Mouse (Mus musculus) neural tube, embryonic 15.5 days (tissue): Measurements from ENCODE around the gene Sertad3. TPM values are rescaled to one million over a fixed set of nuclear protein-coding genes. Genes with fewer than 3 reads are reported as not detected.

Source experiments
- ATAC-seq: fragments of 200-750 bp; cut with Nextera tagmentation; 2 replicates; pipeline ENCODE4 v1.8.0; 2017; ENCODE audit warnings: mild to moderate bottlenecking, moderate TSS enrichment, moderate library complexity; ENCODE audit not compliant: low FRiP score
- H3K27ac ChIP-seq: fragments of 300-500 bp; sonication (generic); replicated peaks from 2 replicates; pipeline ENCODE4 v1.5.1; 2015; ENCODE audit warnings: mild to moderate bottlenecking, inconsistent platforms
- H3K27me3 ChIP-seq: fragments of 300-500 bp; sonication (generic); replicated peaks from 2 replicates; pipeline ENCODE4 v1.6.1; 2015; ENCODE audit warnings: inconsistent platforms
- H3K36me3 ChIP-seq: fragments of 300-500 bp; sonication (generic); 2 replicates; pipeline ENCODE4 v1.6.1; 2015; ENCODE audit warnings: inconsistent platforms
- H3K4me1 ChIP-seq: fragments of 300-500 bp; sonication (generic); 2 replicates; pipeline ENCODE4 v1.6.1; 2015; ENCODE audit warnings: inconsistent platforms
- H3K4me2 ChIP-seq: fragments of 300-500 bp; sonication (generic); 2 replicates; pipeline ENCODE4 v1.6.1; 2015; ENCODE audit warnings: inconsistent platforms, mild to moderate bottlenecking, moderate library complexity
- H3K4me3 ChIP-seq: fragments of 300-500 bp; sonication (generic); replicated peaks from 2 replicates; pipeline ENCODE4 v1.5.1; 2015; ENCODE audit warnings: mild to moderate bottlenecking, inconsistent platforms
- H3K9ac ChIP-seq: fragments of 300-500 bp; sonication (generic); replicated peaks from 2 replicates; pipeline ENCODE4 v1.6.1; 2015; ENCODE audit warnings: mild to moderate bottlenecking, inconsistent platforms
- H3K9me3 ChIP-seq: fragments of 300-500 bp; sonication (generic); replicated peaks from 2 replicates; pipeline ENCODE4 v1.6.1; 2016; ENCODE audit warnings: inconsistent platforms
- WGBS: fragments of 180-500 bp; shearing (Covaris S2); methylation state at CpG from one replicate; pipeline ENCODE4 v1.1.7; 2015; ENCODE audit warnings: mixed read lengths; 5-methylcytosine and 5-hydroxymethylcytosine counted together
- polyA plus RNA-seq: library from polyadenylated mRNA; unstranded; fragments of >200 nt; fragmentation: Nextera tagmentation; extraction: Ambion mirVana; gene quantifications from 2 replicates; pipeline ENCODE4 v1.2.1, GENCODE M21; 2015

Sertad3 gene
- polyA plus RNA-seq, 1 experiment from 2014 or later: 8.8 TPM

DNA sequence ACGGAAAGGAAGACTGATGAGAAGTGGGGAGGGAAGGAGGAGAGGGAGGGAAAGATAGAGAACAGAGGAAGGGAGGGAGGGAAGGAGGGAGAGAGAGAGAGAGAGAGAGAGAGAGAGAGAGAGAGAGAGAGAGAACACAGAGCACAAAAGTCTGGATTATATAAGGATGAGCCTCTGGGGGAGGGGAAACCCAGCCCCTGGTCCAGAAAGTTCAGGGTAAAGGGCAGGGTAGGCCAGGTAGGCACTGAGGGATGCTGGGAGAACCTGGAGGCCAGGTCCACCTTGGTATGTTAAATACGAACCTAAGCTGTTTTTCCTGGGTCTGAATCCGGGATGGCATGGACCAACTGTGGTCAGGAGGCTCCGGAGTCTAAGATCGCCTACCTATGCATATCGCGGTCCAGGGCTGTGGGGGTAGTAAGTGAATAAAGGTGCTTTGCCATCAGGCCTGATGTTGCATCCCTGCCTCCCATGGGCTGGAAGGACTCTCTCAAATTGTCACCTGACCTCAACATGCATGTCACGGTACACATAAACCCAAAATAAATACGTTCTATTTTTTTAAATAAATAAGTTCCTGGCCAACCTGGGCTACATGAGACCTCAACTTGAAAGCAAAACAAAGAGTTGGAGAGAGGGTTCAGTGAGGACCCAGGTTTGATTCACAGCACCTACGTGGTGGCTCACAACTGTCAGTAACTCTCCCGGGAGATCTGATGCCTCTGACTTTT, 2.0 kb upstream of the Sertad3 start:
- WGBS: 92% methylated on average over 11 of the region's 11 CpGs
- no peak overlapping the region for H3K9ac ChIP-seq
- no peak overlapping the region for H3K4me2 ChIP-seq
- H3K36me3 ChIP-seq: no peaks in the 10 kb centered on the region
- H3K4me1 ChIP-seq: peaks cover 14% of the 10 kb centered on the region; the same call in 1 of the 2 replicates
- H3K9me3 ChIP-seq: no peaks in the 10 kb centered on the region
- no peak overlapping the region for H3K4me3 ChIP-seq
- no peak for ATAC-seq
- H3K27ac ChIP-seq: no peak overlapping the region
- H3K27me3 ChIP-seq: no peaks in the 10 kb centered on the region

DNA sequence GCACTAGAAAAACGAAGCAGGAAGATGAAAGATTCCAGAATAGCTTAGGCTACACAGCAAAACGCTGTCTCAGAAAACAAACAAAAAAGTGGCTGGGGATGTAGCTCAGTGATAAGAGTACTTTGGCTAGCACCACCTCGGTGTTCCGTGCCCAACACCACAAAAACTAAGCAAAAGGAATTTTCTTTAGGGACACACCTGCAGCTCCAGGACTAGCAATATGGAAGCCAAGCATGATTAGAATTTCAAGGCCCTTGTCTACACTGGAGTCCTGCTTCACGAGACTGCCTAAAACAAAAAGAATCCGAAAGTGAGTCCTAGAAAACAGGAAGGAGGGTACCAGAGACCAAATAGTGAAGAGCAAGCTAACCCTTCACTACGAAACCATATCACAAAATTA, 972 bp upstream of the Sertad3 start:
- Histone ChIP-seq H3K4me1 (peaks cover 14% of the 10 kb centered on the region; the same call in 1 of the 2 replicates), H3K36me3 (0 out of 2 replicates have a peak, but pooled peaks cover 3% of the 10 kb centered on the region), H3K9ac (no peak overlapping the region), H3K4me3 (peak overlapping the region; percentile 61), H3K4me2 (peak overlapping the region; percentile 66), H3K27ac (peak overlapping the region; percentile 86), H3K27me3 (no peaks in the 10 kb centered on the region), H3K9me3 (no peaks in the 10 kb centered on the region)
- no peak for ATAC-seq
- 46% methylated on average over 7 of the region's 7 CpGs for WGBS

DNA sequence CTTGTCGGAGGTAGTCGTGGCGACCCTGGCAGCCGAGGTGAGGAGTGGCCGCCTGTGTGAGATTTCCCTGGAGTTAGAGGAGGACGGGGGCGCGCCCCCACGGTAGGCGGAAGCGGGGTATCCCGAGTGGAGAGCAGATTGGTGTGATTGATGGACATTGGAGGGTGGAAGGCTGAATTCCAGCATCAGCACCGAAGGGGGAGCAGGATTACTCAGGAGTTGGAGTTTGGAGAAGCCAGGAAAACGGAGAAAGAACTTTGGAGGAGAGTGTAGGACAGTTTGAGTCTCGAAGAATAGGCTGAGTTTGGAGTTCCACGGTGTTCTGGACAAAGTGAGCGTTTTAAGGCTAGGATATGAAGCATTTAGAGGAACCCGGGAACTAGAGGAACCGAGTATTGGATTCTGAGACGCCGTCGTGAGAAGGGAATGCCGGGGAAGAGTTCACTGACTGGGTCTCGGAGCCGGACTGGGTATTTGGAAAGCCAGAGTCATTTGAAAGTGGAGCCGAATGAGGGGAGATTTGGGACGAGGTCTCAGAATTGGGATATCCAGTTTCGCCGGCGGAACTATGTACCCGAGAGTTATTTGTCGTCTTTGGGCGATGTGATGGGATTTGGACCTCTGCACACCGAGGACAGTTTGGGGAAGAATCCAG, 394 bp downstream of the Sertad3 start:
- Histone ChIP-seq H3K4me3 (peak overlapping the region; percentile 61), H3K9ac (peak overlapping the region; percentile 43), H3K4me2 (peak overlapping the region; percentile 66), H3K27me3 (no peaks in the 10 kb centered on the region), H3K4me1 (peaks cover 14% of the 10 kb centered on the region; the same call in 1 of the 2 replicates), H3K36me3 (0 out of 2 replicates have a peak, but pooled peaks cover 3% of the 10 kb centered on the region), H3K9me3 (no peaks in the 10 kb centered on the region), H3K27ac (peak overlapping the region; percentile 86)
- ATAC-seq: peak; percentile 0
- under 1% methylated on average over 34 of the region's 34 CpGs for WGBS

DNA sequence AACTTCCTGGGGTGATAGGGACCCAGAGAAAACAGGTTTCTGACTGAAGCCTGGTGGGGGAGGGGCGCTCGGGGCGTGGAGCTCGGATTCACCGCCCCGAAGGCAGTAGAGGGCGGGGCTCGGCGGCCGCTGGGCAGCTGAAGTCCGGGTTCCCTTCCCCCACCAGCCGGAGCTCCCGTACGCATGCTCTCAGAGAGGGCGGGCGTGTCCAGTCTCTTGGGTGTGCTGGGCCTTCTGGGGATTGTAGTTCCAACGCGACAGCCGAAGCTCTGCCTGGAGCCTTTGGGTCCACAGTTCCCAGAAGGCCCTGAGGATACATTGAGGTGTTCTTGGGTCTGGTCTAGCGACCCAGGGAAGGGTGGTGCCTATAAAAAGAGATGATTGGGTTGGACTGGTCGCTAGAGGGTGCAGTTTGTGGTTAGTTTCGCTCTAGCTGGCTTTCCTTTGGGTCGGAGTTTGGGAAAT, 954 bp downstream of the Sertad3 start:
- Histone ChIP-seq H3K27ac (peak overlapping the region; percentile 86), H3K4me1 (peaks cover 14% of the 10 kb centered on the region; the same call in 1 of the 2 replicates), H3K9me3 (no peaks in the 10 kb centered on the region), H3K27me3 (no peaks in the 10 kb centered on the region), H3K4me2 (peak overlapping the region; percentile 66), H3K9ac (peak overlapping the region; percentile 43), H3K4me3 (peak overlapping the region; percentile 61), H3K36me3 (0 out of 2 replicates have a peak, but pooled peaks cover 3% of the 10 kb centered on the region)
- peak; percentile 88 for ATAC-seq
- 2% methylated on average over 23 of the region's 23 CpGs for WGBS

DNA sequence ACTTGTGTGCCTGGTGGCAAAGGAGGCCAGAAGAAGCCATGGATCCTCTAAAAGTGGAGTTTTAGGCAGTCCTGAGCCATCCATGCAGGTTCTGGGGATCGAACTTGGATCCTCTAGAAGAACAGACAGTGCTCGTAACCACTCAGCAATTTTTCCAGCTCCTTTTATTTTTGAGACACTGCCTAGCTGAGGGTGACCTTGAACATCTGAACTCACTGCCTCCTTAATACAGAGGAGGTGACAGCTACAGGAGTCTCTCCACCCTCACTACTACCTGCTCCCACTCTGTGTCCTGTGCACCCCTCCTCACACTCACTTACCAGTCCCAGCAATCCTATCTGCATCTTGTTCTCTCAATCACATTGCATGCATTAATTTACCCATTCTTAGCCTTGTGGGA, 2.0 kb downstream of the Sertad3 start:
- Histone ChIP-seq H3K27ac (no peak overlapping the region), H3K9ac (no peak overlapping the region), H3K4me1 (peaks cover 14% of the 10 kb centered on the region; the same call in 1 of the 2 replicates), H3K27me3 (no peaks in the 10 kb centered on the region), H3K36me3 (0 out of 2 replicates have a peak, but pooled peaks cover 3% of the 10 kb centered on the region), H3K4me3 (no peak overlapping the region), H3K9me3 (no peaks in the 10 kb centered on the region), H3K4me2 (peak overlapping the region; percentile 66; the same call in 1 of the 2 replicates)
- no peak for ATAC-seq
- WGBS: 98% methylated on average over 2 of the region's 2 CpGs

DNA sequence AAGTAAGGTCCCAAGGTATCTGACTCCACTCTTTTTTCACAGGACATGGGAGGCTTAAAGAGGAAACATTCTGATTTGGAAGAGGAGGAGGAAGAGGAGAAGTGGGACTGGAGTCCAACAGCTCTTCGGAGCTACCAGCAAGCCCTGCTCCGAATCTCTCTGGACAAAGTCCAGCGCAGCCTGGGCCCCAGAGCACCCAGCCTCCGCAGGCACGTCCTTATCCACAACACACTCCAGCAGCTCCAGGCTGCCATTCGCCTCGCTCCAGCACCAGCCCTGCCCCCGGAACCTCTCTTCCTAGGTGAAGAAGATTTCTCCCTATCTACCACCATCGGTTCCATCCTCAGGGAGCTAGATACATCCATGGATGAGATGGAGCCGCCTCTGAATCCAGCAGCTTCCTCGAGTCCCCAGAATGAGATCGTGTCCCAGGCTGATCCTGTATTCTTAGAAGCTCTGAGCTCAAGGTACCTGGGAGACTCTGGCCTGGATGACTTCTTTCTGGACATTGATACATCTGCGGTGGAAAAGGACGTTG, 2.6 kb downstream of the Sertad3 start:
- WGBS: 96% methylated on average over 14 of the region's 14 CpGs
- Histone ChIP-seq H3K27me3 (no peaks in the 10 kb centered on the region), H3K9ac (no peak overlapping the region), H3K4me1 (peaks cover 15% of the 10 kb centered on the region), H3K36me3 (0 out of 2 replicates have a peak, but pooled peaks cover 3% of the 10 kb centered on the region), H3K4me2 (no peak overlapping the region), H3K9me3 (no peaks in the 10 kb centered on the region), H3K4me3 (no peak overlapping the region), H3K27ac (no peak overlapping the region)
- no peak for ATAC-seq

DNA sequence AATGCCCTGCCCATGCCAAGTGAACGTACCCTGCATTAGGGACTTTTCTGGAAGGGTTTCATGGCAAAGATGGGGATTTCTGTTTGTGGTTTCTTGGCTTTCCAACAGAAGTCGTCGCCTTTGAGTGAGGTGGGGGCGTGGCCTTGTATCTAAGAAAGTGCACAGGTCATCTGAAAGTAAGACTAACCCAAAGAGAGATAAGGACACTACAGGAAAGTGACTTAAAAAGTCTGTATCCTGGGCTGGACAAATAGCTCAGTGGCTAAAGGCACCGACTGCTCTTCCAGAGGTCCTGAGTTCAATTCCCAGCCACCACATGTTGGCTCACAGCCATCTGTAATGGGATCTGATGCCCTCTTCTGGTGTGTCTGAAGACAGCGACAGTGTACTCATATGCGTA, 5.0 kb downstream of the Sertad3 start:
- no peaks in the 10 kb centered on the region for H3K27me3 ChIP-seq
- no peak overlapping the region for H3K9ac ChIP-seq
- no peak overlapping the region for H3K27ac ChIP-seq
- 0 out of 2 replicates have a peak, but pooled peaks cover 3% of the 10 kb centered on the region for H3K36me3 ChIP-seq
- no peaks in the 10 kb centered on the region for H3K9me3 ChIP-seq
- WGBS: 90% methylated on average over 7 of the region's 7 CpGs
- H3K4me2 ChIP-seq: no peak overlapping the region
- ATAC-seq: no peak
- peaks cover 15% of the 10 kb centered on the region for H3K4me1 ChIP-seq
- H3K4me3 ChIP-seq: no peak overlapping the region

DNA sequence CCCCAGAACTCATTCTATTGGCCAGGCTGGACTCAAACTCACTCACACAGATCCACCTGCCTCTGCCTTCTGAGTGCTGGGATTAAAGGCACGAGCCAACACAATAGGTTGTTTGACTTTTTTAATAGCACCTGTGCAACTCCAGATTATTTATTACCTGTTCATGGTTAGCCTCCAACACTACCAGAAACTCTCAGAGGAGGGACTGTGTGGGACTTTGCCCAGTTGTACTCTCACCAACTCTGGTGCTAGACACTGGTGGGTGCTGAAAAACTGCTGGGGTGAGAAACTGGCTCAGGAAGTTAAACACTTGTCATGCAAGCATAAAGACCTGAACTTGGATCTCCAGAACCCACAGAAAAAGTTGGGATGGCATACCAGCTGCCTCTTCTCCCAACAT, 6.2 kb downstream of the Sertad3 start:
- Histone ChIP-seq H3K36me3 (0 out of 2 replicates have a peak, but pooled peaks cover 3% of the 10 kb centered on the region), H3K4me1 (peaks cover 10% of the 10 kb centered on the region), H3K9me3 (no peaks in the 10 kb centered on the region), H3K27ac (no peak overlapping the region), H3K9ac (no peak overlapping the region), H3K4me3 (no peak overlapping the region), H3K4me2 (no peak overlapping the region), H3K27me3 (no peaks in the 10 kb centered on the region)
- WGBS: 77% methylated on average over 1 of the region's 1 CpGs
- ATAC-seq: no peak

DNA sequence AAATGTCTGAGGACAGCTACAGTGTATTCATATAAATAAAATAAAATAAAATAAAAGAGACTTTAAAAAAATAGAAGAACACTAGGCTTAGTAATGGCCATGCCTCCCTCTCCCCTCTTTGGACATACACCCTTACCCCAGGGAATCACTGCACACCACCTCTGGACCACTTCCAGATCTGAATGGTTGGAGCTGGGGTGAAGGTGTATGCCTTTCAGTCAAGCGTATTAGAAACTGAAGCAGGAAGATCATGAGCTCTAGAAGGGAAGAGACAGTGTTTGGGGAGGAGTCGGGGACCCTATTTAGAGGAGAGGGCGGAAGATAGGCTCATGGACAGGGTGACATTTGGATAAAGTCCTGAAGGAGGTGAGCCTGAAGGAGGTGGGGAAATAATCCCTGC, 6.9 kb downstream of the Sertad3 start:
- Histone ChIP-seq H3K4me3 (no peak overlapping the region), H3K4me2 (peak overlapping the region; percentile 65; the same call in 1 of the 2 replicates), H3K36me3 (0 out of 2 replicates have a peak, but pooled peaks cover 3% of the 10 kb centered on the region), H3K4me1 (peaks cover 7% of the 10 kb centered on the region), H3K9ac (no peak overlapping the region; the same call in 1 of the 2 replicates), H3K27ac (0 out of 2 replicates have a peak overlapping the region, but pooled peaks have one; percentile 29), H3K27me3 (no peaks in the 10 kb centered on the region), H3K9me3 (no peaks in the 10 kb centered on the region)
- WGBS: 81% methylated on average over 3 of the region's 3 CpGs
- no peak for ATAC-seq

GRCm38 (mm10) chr7:27480927-27481626, 7.5 kb downstream of the Sertad3 start:
- ATAC-seq: no peak
- Histone ChIP-seq H3K36me3 (0 out of 2 replicates have a peak, but pooled peaks cover 3% of the 10 kb centered on the region), H3K27me3 (no peaks in the 10 kb centered on the region), H3K4me3 (peak overlapping the region; percentile 30), H3K9ac (peak overlapping the region; percentile 38; the same call in 1 of the 2 replicates), H3K9me3 (no peaks in the 10 kb centered on the region), H3K27ac (peak overlapping the region; percentile 54; the same call in 1 of the 2 replicates), H3K4me1 (peaks cover 8% of the 10 kb centered on the region), H3K4me2 (peak overlapping the region; percentile 65)
- WGBS: 11% methylated on average over 11 of the region's 11 CpGs

DNA sequence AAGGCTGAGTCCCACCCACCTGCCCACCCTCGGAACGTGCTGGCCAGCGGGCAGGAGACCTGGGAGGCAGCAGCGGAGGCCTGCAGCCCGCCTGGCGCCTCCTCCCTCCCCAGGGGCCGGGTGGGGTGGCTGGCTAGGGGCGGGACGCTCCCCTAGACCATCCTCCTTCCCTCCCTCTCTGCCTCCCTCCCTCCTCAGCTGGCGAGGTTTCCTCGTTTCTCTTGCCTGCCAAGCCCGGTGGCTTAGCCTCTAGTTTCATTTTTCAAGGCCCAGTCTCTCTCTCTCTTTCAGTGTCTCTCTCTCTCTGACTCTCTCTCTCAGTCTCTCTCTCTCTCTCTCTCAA, 8.0 kb downstream of the Sertad3 start:
- peaks cover 13% of the 10 kb centered on the region for H3K4me1 ChIP-seq
- peak overlapping the region; percentile 54; the same call in 1 of the 2 replicates for H3K27ac ChIP-seq
- no peaks in the 10 kb centered on the region for H3K27me3 ChIP-seq
- no peaks in the 10 kb centered on the region for H3K9me3 ChIP-seq
- under 1% methylated on average over 12 of the region's 12 CpGs for WGBS
- peak overlapping the region; percentile 38; the same call in 1 of the 2 replicates for H3K9ac ChIP-seq
- H3K36me3 ChIP-seq: 0 out of 2 replicates have a peak, but pooled peaks cover 3% of the 10 kb centered on the region
- H3K4me2 ChIP-seq: peak overlapping the region; percentile 65
- ATAC-seq: peak; percentile 62
- H3K4me3 ChIP-seq: peak overlapping the region; percentile 30
